ENCODE assay signal across 8 mouse cellular contexts in genomic region chr12:112955800-112956199, GRCm38 (mm10). TPM values are rescaled to one million over a fixed set of nuclear protein-coding genes. Genes with fewer than 3 reads are reported as not detected.
DNase-seq lines count a peak whose midpoint lies in the region; ATAC-seq and TF ChIP-seq lines count a peak whose summit lies in the region.

No protein-coding gene starts in this region.

- ATAC-seq in erythroblast, adult 5-6 weeks (replicated peaks; ENCODE audit: low FRiP score, poor library complexity, severe bottlenecking): peak; percentile 79

- intact Hi-C loops in heart, postnatal 14 days (cut with DNase I): loop anchor here (2.0 kb wide), 2 partner anchors 81 to 119 kb away; partner anchors contain the start of gene Tex22

- H3K4me3 ChIP-seq in bone marrow macrophage, adult 2 months (ENCODE audit: insufficient read depth, low read length): no peak overlapping the region
- H3K4me3 ChIP-seq in lung, adult 2 months (replicated peaks; ENCODE audit: extremely low read depth, low read depth, low read length): no peak overlapping the region

- 36% methylated on average over 4 of the region's 4 CpGs for WGBS in lung, adult 2 months

- no peak for TF ChIP-seq POLR2A in bone marrow macrophage, adult 2 months (IDR thresholded peaks at IDR 0.05; ENCODE audit: borderline replicate concordance, low read depth, low read length)
- TF ChIP-seq POLR2A in lung, adult 2 months (IDR thresholded peaks at IDR 0.05; ENCODE audit: borderline replicate concordance, extremely low read depth, low read depth, low read length): no peak

- DNase-seq in ES-CJ7 (ENCODE audit: low read depth, low spot score): peak; percentile 65
- peak; percentile 84 to 87 for DNase-seq in heart, postnatal 14 days
- DNase-seq in layer of hippocampus, adult 11-12 months (ENCODE audit: low spot score): peak; percentile 87
- DNase-seq in lung, adult 2 months: peak; percentile 80
- peak; percentile 65 for DNase-seq in ovary, postnatal 36 days (ENCODE audit: low spot score)
- peak; percentile 88 for DNase-seq in thymus, postnatal 4 days

- no peak overlapping the region for H3K27ac ChIP-seq in bone marrow macrophage, adult 2 months (ENCODE audit: insufficient read depth, low read depth, low read length)

- peaks cover 17% of the 10 kb centered on the region for H3K4me1 ChIP-seq in bone marrow macrophage, adult 2 months (ENCODE audit: control insufficient read depth, insufficient read depth, low read length)
- peaks cover 19% of the 10 kb centered on the region for H3K4me1 ChIP-seq in lung, adult 2 months (ENCODE audit: control insufficient read depth, insufficient read depth, low read length)

- peak; percentile 48 for TF ChIP-seq CTCF in bone marrow macrophage, adult 2 months (IDR thresholded peaks at IDR 0.05; ENCODE audit: low read depth, low read length)
- TF ChIP-seq CTCF in lung, adult 2 months (IDR thresholded peaks at IDR 0.05; ENCODE audit: insufficient read depth, low read length): peak; percentile 98

RNA-seq across cellular contexts. Expression of gene Nudt14, which starts 13.9 kb away (rescaled TPM):
- 31.4 and 32.1 TPM in 2 replicates for polyA plus RNA-seq in bone marrow macrophage, adult 2 months (2012; ENCODE audit: insufficient read depth, insufficient read length, missing spikeins)
- 2.7 TPM in 1 of 2 replicates, not detected in the other for total RNA-seq in erythroblast, adult 5-6 weeks (2015; ENCODE audit: low replicate concordance)
- 1.1 TPM in 1 of 2 replicates, not detected in the other for total RNA-seq in erythroblast, adult 5-6 weeks (2017; ENCODE audit: low replicate concordance)
- total RNA-seq in heart, postnatal 14 days (2021): 1 to 10 TPM; 8.3 to 8.6 TPM
- polyA plus RNA-seq in lung, adult 2 months (2012; rRNA removed): 43.4 and 47.4 TPM in 2 replicates

RNA-seq across cellular contexts. Expression of gene Btbd6, which starts 20.5 kb away (rescaled TPM):
- polyA plus RNA-seq in bone marrow macrophage, adult 2 months (2012; ENCODE audit: insufficient read depth, insufficient read length, missing spikeins): 9.0 and 9.9 TPM in 2 replicates
- 2.3 TPM in 1 of 2 replicates, not detected in the other for total RNA-seq in erythroblast, adult 5-6 weeks (2015; ENCODE audit: low replicate concordance)
- 1.9 and 2.9 TPM in 2 replicates for total RNA-seq in erythroblast, adult 5-6 weeks (2017; ENCODE audit: low replicate concordance)
- 10 to 100 TPM; 16.8 TPM for total RNA-seq in heart, postnatal 14 days (2021)
- polyA plus RNA-seq in lung, adult 2 months (2012; rRNA removed): 48.4 and 72.3 TPM in 2 replicates

RNA-seq across cellular contexts. Expression of gene Jag2, which starts 26.2 kb away (rescaled TPM):
- 2.8 and 3.2 TPM in 2 replicates for polyA plus RNA-seq in bone marrow macrophage, adult 2 months (2012; ENCODE audit: insufficient read depth, insufficient read length, missing spikeins)
- not detected in 2 replicates for total RNA-seq in erythroblast, adult 5-6 weeks (2015; ENCODE audit: low replicate concordance)
- total RNA-seq in erythroblast, adult 5-6 weeks (2017; ENCODE audit: low replicate concordance): not detected in 2 replicates
- total RNA-seq in heart, postnatal 14 days (2021): 10 to 100 TPM; 32.1 to 32.4 TPM
- 54.0 and 62.8 TPM in 2 replicates for polyA plus RNA-seq in lung, adult 2 months (2012; rRNA removed)

RNA-seq across cellular contexts. Expression of gene Brf1, which starts 44.7 kb away (rescaled TPM):
- 42.1 and 49.9 TPM in 2 replicates for polyA plus RNA-seq in bone marrow macrophage, adult 2 months (2012; ENCODE audit: insufficient read depth, insufficient read length, missing spikeins)
- total RNA-seq in erythroblast, adult 5-6 weeks (2015; ENCODE audit: low replicate concordance): 14.6 and 20.9 TPM in 2 replicates
- total RNA-seq in erythroblast, adult 5-6 weeks (2017; ENCODE audit: low replicate concordance): 35.9 and 52.0 TPM in 2 replicates
- total RNA-seq in heart, postnatal 14 days (2021): 10 to 100 TPM; 28.3 to 28.8 TPM
- polyA plus RNA-seq in lung, adult 2 months (2012; rRNA removed): 83.3 and 131 TPM in 2 replicates

RNA-seq across cellular contexts. Expression of gene Pacs2, which starts 58.5 kb away (rescaled TPM):
- polyA plus RNA-seq in bone marrow macrophage, adult 2 months (2012; ENCODE audit: insufficient read depth, insufficient read length, missing spikeins): 53.4 and 62.2 TPM in 2 replicates
- total RNA-seq in erythroblast, adult 5-6 weeks (2015; ENCODE audit: low replicate concordance): 10.7 and 18.3 TPM in 2 replicates
- total RNA-seq in erythroblast, adult 5-6 weeks (2017; ENCODE audit: low replicate concordance): 12.7 and 14.5 TPM in 2 replicates
- total RNA-seq in heart, postnatal 14 days (2021): 10 to 100 TPM; 29.0 to 32.1 TPM
- 51.8 and 54.8 TPM in 2 replicates for polyA plus RNA-seq in lung, adult 2 months (2012; rRNA removed)

Comparison
In these comparisons a context has a peak if more than half of its experiments do, and no peak if none do; other contexts are left out.
1. RNA of gene Btbd6, which starts 20.5 kb away (total RNA-seq): 16.8 TPM in heart, postnatal 14 days; 1.9 to 2.9 TPM in erythroblast, adult 5-6 weeks; every median in the first group is over 4 times any median in the second.
2. RNA of gene Jag2, which starts 26.2 kb away (total RNA-seq): 32.1 to 32.4 TPM in heart, postnatal 14 days; not detected in erythroblast, adult 5-6 weeks; every median in the first group is over 10 times any median in the second.
3. Peak in every context shown above with its lines, with median percentiles within 50 percentile points of each other: DNase-seq.